Mouse (Mus musculus) stomach, postnatal 0 days (tissue): ENCODE results near the gene Dlgap1. TPM values are rescaled to one million over a fixed set of nuclear protein-coding genes. Genes with fewer than 3 reads are reported as not detected.

ENCODE experiments used
- ATAC-seq: fragments of 200-750 bp; cut with Nextera tagmentation; 2 replicates; pipeline ENCODE4 v1.8.0; 2017; ENCODE audit not compliant: low FRiP score, low TSS enrichment
- DNase-seq: peaks from one replicate; pipeline ENCODE4 v3.0.0-alpha.2; 2016; ENCODE audit warnings: low spot score
- H3K27ac ChIP-seq: fragments of 300-500 bp; sonication (generic); replicated peaks from 2 replicates; pipeline ENCODE4 v1.5.1; 2014; ENCODE audit warnings: mild to moderate bottlenecking, control low read depth
- H3K27me3 ChIP-seq: fragments of 300-500 bp; sonication (generic); 2 replicates; pipeline ENCODE4 v1.6.1; 2014; ENCODE audit warnings: low read length; ENCODE audit not compliant: control insufficient read depth, insufficient read depth
- H3K36me3 ChIP-seq: fragments of 300-500 bp; sonication (generic); 2 replicates; pipeline ENCODE4 v1.6.1; 2014; ENCODE audit warnings: low read length, mixed read lengths; ENCODE audit not compliant: control insufficient read depth, insufficient read depth
- H3K4me1 ChIP-seq: fragments of 300-500 bp; sonication (generic); replicated peaks from 2 replicates; pipeline ENCODE4 v1.6.1; 2014; ENCODE audit warnings: antibody characterized with exemption; ENCODE audit not compliant: control insufficient read depth, insufficient read depth
- H3K4me2 ChIP-seq: fragments of 300-500 bp; sonication (generic); replicated peaks from 2 replicates; pipeline ENCODE4 v1.6.1; 2014; ENCODE audit warnings: low read depth, mild to moderate bottlenecking, control low read depth, moderate library complexity
- H3K4me3 ChIP-seq: fragments of 300-500 bp; sonication (generic); 2 replicates; pipeline ENCODE4 v1.5.1; 2014; ENCODE audit warnings: low read depth, low read length, control low read depth
- H3K9ac ChIP-seq: fragments of 300-500 bp; sonication (generic); 2 replicates; pipeline ENCODE4 v1.6.1; 2014; ENCODE audit warnings: mild to moderate bottlenecking, low read length, control low read depth, mixed read lengths
- H3K9me3 ChIP-seq: fragments of 300-500 bp; sonication (generic); 2 replicates; pipeline ENCODE4 v1.6.1; 2016; ENCODE audit warnings: low read length; ENCODE audit not compliant: control insufficient read depth
- CTCF ChIP-seq: IDR thresholded peaks from 2 replicates; pipeline ENCODE4 v1.5.1; 2016; ENCODE audit warnings: antibody characterized with exemption, low read depth, mild to moderate bottlenecking, moderate library complexity
- EP300 ChIP-seq: optimal IDR thresholded peaks from 2 replicates; pipeline ENCODE3; 2016; ENCODE audit warnings: antibody characterized with exemption
- WGBS: fragments of 180-500 bp; shearing (Covaris S2); extraction: QIAGEN DNeasy Blood & Tissue Kit; methylation state at CpG from one replicate; pipeline ENCODE4 v1.1.7; 2014; 5-methylcytosine and 5-hydroxymethylcytosine counted together
- polyA plus RNA-seq: library from polyadenylated mRNA; unstranded; fragments of >200 nt; fragmentation: Nextera tagmentation; extraction: Ambion mirVana; gene quantifications from 2 replicates; pipeline ENCODE4 v1.2.1, GENCODE M21; 2015

The Dlgap1 gene
- polyA plus RNA-seq, 1 experiment from 2014 or later = 1.6 TPM

DNA sequence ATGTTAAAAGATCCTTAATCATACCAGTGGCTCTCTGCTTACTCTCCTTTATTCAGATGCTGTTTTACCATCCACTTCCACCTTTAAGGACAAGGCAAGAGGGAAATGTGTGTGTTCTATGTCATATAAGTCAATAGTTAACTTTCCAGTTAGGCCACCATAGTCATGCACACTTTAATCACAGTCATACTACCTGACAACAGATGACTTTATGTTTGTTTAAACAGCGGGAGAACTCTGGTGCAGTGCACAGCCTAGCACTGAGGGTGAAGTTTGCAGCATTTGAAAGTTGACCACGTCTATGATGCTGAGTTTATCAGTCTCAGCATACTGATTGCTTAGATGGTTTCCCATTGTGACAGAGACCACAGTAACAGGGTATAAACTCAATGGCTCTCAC is 433.0 kb downstream of the Dlgap1 start:
- H3K27me3 ChIP-seq = no peaks in the 10 kb centered on the region
- ATAC-seq = no peak
- no peak overlapping the region for H3K27ac ChIP-seq
- H3K36me3 ChIP-seq = no peaks in the 10 kb centered on the region
- no peaks in the 10 kb centered on the region for H3K4me1 ChIP-seq
- no peak overlapping the region for H3K9ac ChIP-seq
- TF ChIP-seq EP300 (no peak), CTCF (no peak)
- no peak overlapping the region for H3K4me3 ChIP-seq
- no peaks in the 10 kb centered on the region for H3K9me3 ChIP-seq
- DNase-seq = no peak
- 22% methylated on average over 2 of the region's 2 CpGs for WGBS
- no peak overlapping the region for H3K4me2 ChIP-seq

DNA sequence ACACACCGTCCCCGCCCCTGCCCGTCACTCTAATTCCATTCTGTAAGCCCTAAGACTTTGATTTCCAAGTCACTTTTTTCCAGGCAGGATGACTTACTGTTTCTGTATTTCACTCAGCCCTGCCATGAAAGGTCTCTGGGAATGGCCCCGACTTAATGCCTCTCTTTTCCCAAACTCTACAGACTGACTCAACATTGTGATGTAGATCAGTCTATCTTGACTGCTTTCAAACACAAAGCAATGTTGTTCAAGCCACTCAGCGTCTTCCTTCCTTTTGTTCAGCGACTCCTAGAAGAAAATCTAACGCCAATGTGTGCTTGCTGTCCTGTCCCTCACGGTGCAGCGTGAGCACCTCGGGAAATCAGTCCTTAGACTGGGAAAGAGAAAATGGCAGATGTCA is 434.9 kb downstream of the Dlgap1 start:
- ATAC-seq = no peak
- no peak for DNase-seq
- 49% methylated on average over 10 of the region's 10 CpGs for WGBS

GRCm38 (mm10) chr17:70414202-70414601 is 445.3 kb downstream of the Dlgap1 start:
- Histone ChIP-seq H3K4me2 (no peak overlapping the region), H3K27me3 (no peaks in the 10 kb centered on the region), H3K4me1 (no peaks in the 10 kb centered on the region), H3K27ac (no peak overlapping the region), H3K36me3 (no peaks in the 10 kb centered on the region), H3K9ac (no peak overlapping the region), H3K4me3 (no peak overlapping the region), H3K9me3 (no peaks in the 10 kb centered on the region)
- DNase-seq (no peak), ATAC-seq (no peak)
- TF ChIP-seq CTCF = no peak
- TF ChIP-seq EP300 = no peak
- 91% methylated on average over 3 of the region's 3 CpGs for WGBS

More for the DNA sequence above, 434.9 kb downstream of the Dlgap1 start:
- Histone ChIP-seq H3K4me3 (no peak overlapping the region), H3K4me2 (no peak overlapping the region), H3K36me3 (no peaks in the 10 kb centered on the region), H3K27ac (no peak overlapping the region), H3K4me1 (no peaks in the 10 kb centered on the region), H3K9ac (no peak overlapping the region), H3K27me3 (no peaks in the 10 kb centered on the region), H3K9me3 (no peaks in the 10 kb centered on the region)
- TF ChIP-seq EP300 = no peak
- no peak for TF ChIP-seq CTCF

GRCm38 (mm10) chr17:70427866-70428265 is 459.0 kb downstream of the Dlgap1 start:
- no peak for DNase-seq
- H3K4me2 ChIP-seq = no peak overlapping the region
- no peaks in the 10 kb centered on the region for H3K4me1 ChIP-seq
- no peaks in the 10 kb centered on the region for H3K9me3 ChIP-seq
- no peak overlapping the region for H3K4me3 ChIP-seq
- H3K27ac ChIP-seq = no peak overlapping the region
- H3K9ac ChIP-seq = no peak overlapping the region
- TF ChIP-seq CTCF (no peak), EP300 (no peak)
- ATAC-seq = no peak
- H3K36me3 ChIP-seq = no peaks in the 10 kb centered on the region
- WGBS = 73% methylated on average over 9 of the region's 9 CpGs
- H3K27me3 ChIP-seq = no peaks in the 10 kb centered on the region

GRCm38 (mm10) chr17:70429746-70430451 is 461.0 kb downstream of the Dlgap1 start:
- DNase-seq = peak; percentile 69
- Histone ChIP-seq H3K4me3 (no peak overlapping the region), H3K27ac (no peak overlapping the region), H3K9me3 (no peaks in the 10 kb centered on the region), H3K36me3 (no peaks in the 10 kb centered on the region), H3K9ac (no peak overlapping the region), H3K4me1 (no peaks in the 10 kb centered on the region), H3K4me2 (no peak overlapping the region), H3K27me3 (no peaks in the 10 kb centered on the region)
- 19% methylated on average over 17 of the region's 17 CpGs for WGBS
- ATAC-seq = peak; percentile 35; the same call in 1 of the 2 replicates
- TF ChIP-seq CTCF = peak; percentile 93
- TF ChIP-seq EP300 = no peak

DNA sequence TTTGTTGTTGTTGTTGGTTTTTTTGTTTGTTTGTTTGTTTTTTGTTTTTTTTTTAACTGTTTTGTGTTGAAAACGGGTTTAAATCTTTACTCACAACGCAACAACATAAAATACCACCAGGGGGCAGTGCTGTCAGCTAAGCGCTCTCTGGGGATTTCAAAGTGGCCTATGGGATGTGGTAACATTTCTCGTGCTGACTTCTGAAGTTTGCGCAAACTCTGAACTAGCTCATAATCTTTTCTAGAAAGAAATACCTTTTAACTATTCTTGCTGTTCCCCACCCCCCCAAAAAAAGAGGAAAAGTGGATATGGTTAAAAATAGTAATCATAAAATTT is 461.5 kb downstream of the Dlgap1 start:
- H3K27ac ChIP-seq = no peak overlapping the region

More for the DNA sequence above, 461.5 kb downstream of the Dlgap1 start:
- no peak overlapping the region for H3K4me2 ChIP-seq
- H3K9me3 ChIP-seq = no peaks in the 10 kb centered on the region
- 15% methylated on average over 5 of the region's 5 CpGs for WGBS
- H3K4me1 ChIP-seq = no peaks in the 10 kb centered on the region
- no peaks in the 10 kb centered on the region for H3K27me3 ChIP-seq
- no peaks in the 10 kb centered on the region for H3K36me3 ChIP-seq
- no peak for ATAC-seq
- no peak overlapping the region for H3K9ac ChIP-seq
- DNase-seq = peak; percentile 31
- H3K4me3 ChIP-seq = no peak overlapping the region
- TF ChIP-seq CTCF = peak; percentile 81
- TF ChIP-seq EP300 = no peak
